Mouse (Mus musculus) erythroblast, embryonic 14.5 days (primary cell): ENCODE data around the gene Zxdc.

Experiments
- GATA1 ChIP-seq: IDR thresholded peaks from 2 replicates; pipeline ENCODE4 v1.6.1; 2012; ENCODE audit warnings: low read length, inconsistent platforms, mixed read lengths
- TAL1 ChIP-seq: IDR thresholded peaks from 3 replicates; pipeline ENCODE4 v1.6.1; 2012; ENCODE audit warnings: low read length, inconsistent platforms, mixed read lengths

DNA sequence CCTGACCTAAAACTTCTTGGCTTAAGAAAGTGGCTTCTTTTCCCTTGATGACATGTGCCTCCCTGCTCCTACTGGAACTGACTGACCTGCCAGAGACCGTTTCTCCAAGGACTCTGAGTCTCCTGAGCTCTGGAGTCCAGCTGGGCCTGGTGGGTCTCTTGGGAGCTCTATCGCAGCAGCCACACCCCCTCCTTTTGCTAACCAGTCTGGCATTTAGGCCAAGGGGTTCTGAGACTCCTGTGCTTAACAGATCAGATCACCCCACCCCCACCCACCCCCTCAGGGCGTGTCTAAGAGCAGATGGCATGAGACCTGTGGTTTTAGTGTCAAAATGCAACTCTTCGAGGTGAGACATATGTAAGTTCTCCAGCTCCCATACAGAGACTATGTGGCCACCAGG, 47.5 kb upstream of the Zxdc start:
- TF ChIP-seq GATA1 (no peak), TAL1 (no peak)
